Mouse (Mus musculus) heart, adult 2 months (tissue): ENCODE measurements around the gene Lgi4.

Experiments
- CTCF ChIP-seq: fragments of 200-600 bp; IDR thresholded peaks from 2 replicates; pipeline ENCODE4 v1.8.1; 2022; ENCODE audit warnings: antibody characterized with exemption, mild to moderate bottlenecking, moderate library complexity
- POLR2A ChIP-seq: fragments of 200-500 bp; IDR thresholded peaks from 2 replicates; pipeline ENCODE4 v1.6.1; 2011; ENCODE audit warnings: mild to moderate bottlenecking, low read depth, low read length, control low read depth; ENCODE audit not compliant: insufficient read depth

- no peak for TF ChIP-seq CTCF
- no peak for TF ChIP-seq POLR2A
These were observed 4.0 kb downstream of the Lgi4 start for GRCm38 (mm10) chr7:31063074-31063560.
